In genomic region chr10:112139834-112140233, GRCm38 (mm10) we compare ENCODE assay signal across 28 mouse cellular contexts. TPM values are rescaled to one million over a fixed set of nuclear protein-coding genes. Genes with fewer than 3 reads are reported as not detected.
DNase-seq lines count a peak whose midpoint lies in the region; ATAC-seq lines count a peak whose summit lies in the region.
"Had no signal": no experiment of that assay in that cellular context is flagged by ENCODE, and none has a peak within 500 bp of the region (broad histone marks: within the 10 kb centered on the region; RNA-seq: fewer than 3 reads in every experiment).

No protein-coding gene starts in this region.

- intact Hi-C loops in left cerebral cortex, postnatal 10 days (cut with DNase I): no loop called here

- 0 out of 2 replicates have a peak, but pooled peaks have one; percentile 34 for ATAC-seq in liver, embryonic 15.5 days (ENCODE audit: insufficient read depth)
- ATAC-seq in liver, embryonic 11.5 days (replicated peaks; ENCODE audit: low FRiP score): no peak
- ATAC-seq in liver, embryonic 16.5 days (ENCODE audit: low read depth): 0 out of 2 replicates have a peak, but pooled peaks have one; percentile 59

- H3K4me1 ChIP-seq in liver, embryonic 15.5 days (replicated peaks): no peaks in the 10 kb centered on the region
- H3K4me1 ChIP-seq in liver, embryonic 11.5 days (replicated peaks; ENCODE audit: control insufficient read depth, insufficient read depth, low read length): no peaks in the 10 kb centered on the region
- no peaks in the 10 kb centered on the region for H3K4me1 ChIP-seq in liver, embryonic 16.5 days (ENCODE audit: control insufficient read depth, low read depth, low read length)
- H3K4me1 ChIP-seq: embryonic facial prominence, embryonic 15.5 days; heart, embryonic 12.5 days; hindbrain, embryonic 12.5 days had no signal

- no peaks in the 10 kb centered on the region for H3K27me3 ChIP-seq in liver, embryonic 15.5 days
- no peaks in the 10 kb centered on the region for H3K27me3 ChIP-seq in liver, embryonic 11.5 days (replicated peaks; ENCODE audit: control insufficient read depth, insufficient read depth, low read length)
- no peaks in the 10 kb centered on the region for H3K27me3 ChIP-seq in liver, embryonic 16.5 days (ENCODE audit: control insufficient read depth, insufficient read depth, low read depth, low read length)
- H3K27me3 ChIP-seq: embryonic facial prominence, embryonic 15.5 days; heart, embryonic 12.5 days; hindbrain, embryonic 12.5 days had no signal

- H3K9me3 ChIP-seq in liver, embryonic 15.5 days (replicated peaks): no peaks in the 10 kb centered on the region
- no peaks in the 10 kb centered on the region for H3K9me3 ChIP-seq in liver, embryonic 11.5 days (ENCODE audit: control insufficient read depth, low read length)
- no peaks in the 10 kb centered on the region for H3K9me3 ChIP-seq in liver, embryonic 16.5 days (replicated peaks; ENCODE audit: control insufficient read depth, low read length)
- H3K9me3 ChIP-seq: embryonic facial prominence, embryonic 15.5 days; heart, embryonic 12.5 days; hindbrain, embryonic 12.5 days had no signal

- WGBS in liver, embryonic 15.5 days (ENCODE audit: insufficient replicate concordance): 16% methylated on average over 2 of the region's 2 CpGs
- WGBS in liver, embryonic 11.5 days: 48% methylated on average over 2 of the region's 2 CpGs
- WGBS in liver, embryonic 16.5 days (ENCODE audit: insufficient replicate concordance): 24% methylated on average over 2 of the region's 2 CpGs

- no peak overlapping the region for H3K4me3 ChIP-seq in liver, embryonic 15.5 days (replicated peaks)
- no peak overlapping the region for H3K4me3 ChIP-seq in liver, embryonic 11.5 days (ENCODE audit: low read depth, low read length)
- no peak overlapping the region for H3K4me3 ChIP-seq in liver, embryonic 16.5 days (ENCODE audit: low read depth, low read length)
- H3K4me3 ChIP-seq: embryonic facial prominence, embryonic 15.5 days; heart, embryonic 12.5 days; hindbrain, embryonic 12.5 days had no signal

- H3K27ac ChIP-seq in liver, embryonic 15.5 days (replicated peaks): no peak overlapping the region
- no peak overlapping the region for H3K27ac ChIP-seq in liver, embryonic 11.5 days (ENCODE audit: low read depth, low read length)
- H3K27ac ChIP-seq in liver, embryonic 16.5 days (ENCODE audit: low read length): no peak overlapping the region
- H3K27ac ChIP-seq: embryonic facial prominence, embryonic 15.5 days; hindbrain, embryonic 12.5 days had no signal

- no peak overlapping the region for H3K9ac ChIP-seq in liver, embryonic 15.5 days
- no peak overlapping the region for H3K9ac ChIP-seq in liver, embryonic 11.5 days (ENCODE audit: low read depth, low read length)
- no peak overlapping the region for H3K9ac ChIP-seq in liver, embryonic 16.5 days (ENCODE audit: low read depth, low read length)
- H3K9ac ChIP-seq: embryonic facial prominence, embryonic 15.5 days; heart, embryonic 12.5 days; hindbrain, embryonic 12.5 days had no signal

- no peaks in the 10 kb centered on the region for H3K36me3 ChIP-seq in liver, embryonic 15.5 days (replicated peaks)
- no peaks in the 10 kb centered on the region for H3K36me3 ChIP-seq in liver, embryonic 11.5 days (ENCODE audit: control insufficient read depth, insufficient read depth, low read length)
- H3K36me3 ChIP-seq in liver, embryonic 16.5 days (ENCODE audit: control insufficient read depth, insufficient read depth): no peaks in the 10 kb centered on the region
- H3K36me3 ChIP-seq: embryonic facial prominence, embryonic 15.5 days; heart, embryonic 12.5 days; hindbrain, embryonic 12.5 days had no signal

- no peak for DNase-seq in liver, embryonic 11.5 days (ENCODE audit: low spot score)
- DNase-seq in 416B (ENCODE audit: low read depth) (peak; percentile 64), A20 (ENCODE audit: low read depth, low spot score) (peak; percentile 76)
- DNase-seq in T-cell, adult 2 months (ENCODE audit: low spot score): no peak
- DNase-seq in left cerebral cortex, postnatal 10 days (ENCODE audit: extremely low spot score in 1 of 2, low spot score in 2 of 2): no peak
- no peak for DNase-seq in right cerebral cortex, adult 2 months (ENCODE audit: low spot score in 2 of 2)
- DNase-seq: adrenal gland, postnatal 25 days; cerebellum, postnatal 10 days; heart, adult 11 months; heart, postnatal 14 days; kidney, adult 11 months; kidney, postnatal 4 days; right cerebral cortex, postnatal 25 days; spleen, adult 18-20 months; thymus, postnatal 14 days had no signal

- H3K4me2 ChIP-seq in liver, embryonic 15.5 days: no peak overlapping the region
- no peak overlapping the region for H3K4me2 ChIP-seq in liver, embryonic 11.5 days
- no peak overlapping the region for H3K4me2 ChIP-seq in liver, embryonic 16.5 days (ENCODE audit: low read depth, low read length)
- H3K4me2 ChIP-seq: embryonic facial prominence, embryonic 15.5 days; heart, embryonic 12.5 days; hindbrain, embryonic 12.5 days had no signal

RNA-seq across cellular contexts. Expression of gene Glipr1l3, which starts 20.3 kb away (rescaled TPM):
- polyA plus RNA-seq in liver, embryonic 15.5 days (2015; fragmentation: Nextera tagmentation; extraction: Ambion mirVana): not detected in 2 replicates
- polyA plus RNA-seq in liver, embryonic 11.5 days (2014; fragmentation: Nextera tagmentation; extraction: Ambion mirVana): not detected in 2 replicates
- polyA plus RNA-seq in liver, embryonic 16.5 days (2015; fragmentation: Nextera tagmentation; extraction: Ambion mirVana): not detected in 2 replicates
- total RNA-seq in left cerebral cortex, postnatal 10 days (2021): not detected
- total RNA-seq: adrenal gland, postnatal 25 days; gastrocnemius, adult 8-10 months; heart, postnatal 14 days; left cerebral cortex, adult 18-20 months; left cerebral cortex, postnatal 36 days had no signal
- polyA plus RNA-seq: heart, embryonic 12.5 days; hindbrain, embryonic 12.5 days; kidney, embryonic 16.5 days; limb, embryonic 14.5 days; lung, embryonic 16.5 days had no signal

RNA-seq across cellular contexts. Expression of gene Caps2, which starts 23.6 kb away (rescaled TPM):
- polyA plus RNA-seq in liver, embryonic 15.5 days (2015; fragmentation: Nextera tagmentation; extraction: Ambion mirVana): not detected in 2 replicates
- not detected in 2 replicates for polyA plus RNA-seq in liver, embryonic 11.5 days (2014; fragmentation: Nextera tagmentation; extraction: Ambion mirVana)
- polyA plus RNA-seq in liver, embryonic 16.5 days (2015; fragmentation: Nextera tagmentation; extraction: Ambion mirVana): not detected in 2 replicates
- under 1 TPM; 0.15 to 0.59 TPM for total RNA-seq in left cerebral cortex, postnatal 10 days (2021)
- total RNA-seq: adrenal gland, postnatal 25 days; gastrocnemius, adult 8-10 months; heart, postnatal 14 days had no signal

RNA-seq across cellular contexts. Expression of gene Glipr1l2, which starts 56.7 kb away (rescaled TPM):
- not detected in 2 replicates for polyA plus RNA-seq in liver, embryonic 15.5 days (2015; fragmentation: Nextera tagmentation; extraction: Ambion mirVana)
- not detected in 2 replicates for polyA plus RNA-seq in liver, embryonic 11.5 days (2014; fragmentation: Nextera tagmentation; extraction: Ambion mirVana)
- not detected in 2 replicates for polyA plus RNA-seq in liver, embryonic 16.5 days (2015; fragmentation: Nextera tagmentation; extraction: Ambion mirVana)
- not detected for total RNA-seq in left cerebral cortex, postnatal 10 days (2021)
- total RNA-seq: adrenal gland, postnatal 25 days; gastrocnemius, adult 8-10 months; heart, postnatal 14 days; left cerebral cortex, adult 18-20 months; left cerebral cortex, postnatal 36 days; midbrain, postnatal 0 days had no signal
- polyA plus RNA-seq: embryonic facial prominence, embryonic 15.5 days; forebrain, embryonic 14.5 days; heart, embryonic 12.5 days; hindbrain, embryonic 12.5 days; kidney, embryonic 16.5 days; limb, embryonic 14.5 days; lung, embryonic 16.5 days; midbrain, postnatal 0 days had no signal

Comparison
In these comparisons a context has a peak if more than half of its experiments do, and no peak if none do; other contexts are left out.
1. DNase-seq: peak in 416B (single experiment) and A20 (single experiment); none in liver, embryonic 11.5 days (single experiment), T-cell, adult 2 months (single experiment), left cerebral cortex, postnatal 10 days (0 of 2) and right cerebral cortex, adult 2 months (0 of 2).